Mouse (Mus musculus) midbrain, embryonic 11.5 days (tissue): ENCODE measurements around the gene Pitpnb. TPM values are rescaled to one million over a fixed set of nuclear protein-coding genes. Genes with fewer than 3 reads are reported as not detected.

Experiments
- ATAC-seq: fragments of 200-750 bp; cut with Nextera tagmentation; 2 replicates; pipeline ENCODE4 v1.8.0; 2017; ENCODE audit warnings: moderate TSS enrichment, moderate library complexity; ENCODE audit not compliant: low FRiP score
- DNase-seq: peaks from one replicate; pipeline ENCODE4 v3.0.0; 2015; ENCODE audit warnings: low spot score; ENCODE audit errors: missing footprints
- H3K27ac ChIP-seq: fragments of 300-500 bp; sonication (generic); 2 replicates; pipeline ENCODE4 v1.5.1; 2014; ENCODE audit warnings: low read depth, low read length
- H3K27me3 ChIP-seq: fragments of 300-500 bp; sonication (generic); 2 replicates; pipeline ENCODE4 v1.6.1; 2014; ENCODE audit warnings: mild to moderate bottlenecking, low read length, moderate library complexity, mixed read lengths; ENCODE audit not compliant: control insufficient read depth, insufficient read depth
- H3K36me3 ChIP-seq: fragments of 300-500 bp; sonication (generic); 2 replicates; pipeline ENCODE4 v1.6.1; 2014; ENCODE audit warnings: mild to moderate bottlenecking, low read length, moderate library complexity, mixed read lengths; ENCODE audit not compliant: control insufficient read depth, insufficient read depth
- H3K4me1 ChIP-seq: fragments of 300-500 bp; sonication (generic); 2 replicates; pipeline ENCODE4 v1.6.1; 2014; ENCODE audit warnings: low read length; ENCODE audit not compliant: control insufficient read depth, insufficient read depth
- H3K4me2 ChIP-seq: fragments of 300-500 bp; sonication (generic); 2 replicates; pipeline ENCODE4 v1.6.1; 2014; ENCODE audit warnings: mild to moderate bottlenecking, moderate library complexity
- H3K4me3 ChIP-seq: fragments of 300-500 bp; sonication (generic); 2 replicates; pipeline ENCODE4 v1.5.1; 2014; ENCODE audit warnings: low read depth, low read length
- H3K9ac ChIP-seq: fragments of 300-500 bp; sonication (generic); 2 replicates; pipeline ENCODE4 v1.6.1; 2014; ENCODE audit warnings: low read length
- H3K9me3 ChIP-seq: fragments of 300-500 bp; sonication (generic); 2 replicates; pipeline ENCODE4 v1.6.1; 2016; ENCODE audit warnings: low read length; ENCODE audit not compliant: control insufficient read depth
- WGBS: fragments of 180-500 bp; shearing (Covaris S2); extraction: QIAGEN DNeasy Blood & Tissue Kit; methylation state at CpG from one replicate; pipeline ENCODE4 v1.1.7; 2014; 5-methylcytosine and 5-hydroxymethylcytosine counted together
- polyA plus RNA-seq: library from polyadenylated mRNA; unstranded; fragments of >200 nt; fragmentation: Nextera tagmentation; extraction: Ambion mirVana; gene quantifications from 2 replicates; pipeline ENCODE4 v1.2.1, GENCODE M21; 2014

Pitpnb gene
- polyA plus RNA-seq, 1 experiment from 2014 or later, result 118 TPM

GRCm38 (mm10) chr5:111378126-111378993 is 47.8 kb downstream of the Pitpnb start:
- 78% methylated on average over 7 of the region's 7 CpGs for WGBS
- ATAC-seq (no peak), DNase-seq (no peak)
- H3K4me1 ChIP-seq, result no peaks in the 10 kb centered on the region
- no peaks in the 10 kb centered on the region for H3K9me3 ChIP-seq
- H3K4me3 ChIP-seq, result no peak overlapping the region
- no peaks in the 10 kb centered on the region for H3K27me3 ChIP-seq
- no peak overlapping the region for H3K4me2 ChIP-seq
- H3K27ac ChIP-seq, result no peak overlapping the region
- peaks cover 25% of the 10 kb centered on the region for H3K36me3 ChIP-seq
- no peak overlapping the region for H3K9ac ChIP-seq

- Histone ChIP-seq H3K4me1 (no peaks in the 10 kb centered on the region), H3K9ac (no peak overlapping the region), H3K27ac (no peak overlapping the region), H3K27me3 (no peaks in the 10 kb centered on the region), H3K9me3 (no peaks in the 10 kb centered on the region), H3K4me3 (no peak overlapping the region), H3K4me2 (no peak overlapping the region), H3K36me3 (peaks cover 27% of the 10 kb centered on the region)
- ATAC-seq (no peak), DNase-seq (no peak)
- WGBS, result 78% methylated on average over 5 of the region's 5 CpGs
These were observed 52.8 kb downstream of the Pitpnb start for GRCm38 (mm10) chr5:111383335-111383734.

- Histone ChIP-seq H3K9me3 (no peaks in the 10 kb centered on the region), H3K9ac (no peak overlapping the region), H3K4me1 (peaks cover 25% of the 10 kb centered on the region), H3K4me2 (no peak overlapping the region), H3K27me3 (no peaks in the 10 kb centered on the region), H3K4me3 (no peak overlapping the region), H3K36me3 (peaks cover 12% of the 10 kb centered on the region; the same call in 1 of the 2 replicates), H3K27ac (no peak overlapping the region)
- DNase-seq (no peak), ATAC-seq (no peak)
- 88% methylated on average over 10 of the region's 10 CpGs for WGBS
These were observed 60.3 kb downstream of the Pitpnb start for GRCm38 (mm10) chr5:111390911-111391310.

- no peaks in the 10 kb centered on the region for H3K27me3 ChIP-seq
- ATAC-seq, result no peak
- 78% methylated on average over 6 of the region's 6 CpGs for WGBS
- no peak for DNase-seq
- H3K4me3 ChIP-seq, result no peak overlapping the region
- H3K9ac ChIP-seq, result no peak overlapping the region
- H3K4me1 ChIP-seq, result peaks cover 25% of the 10 kb centered on the region
- H3K27ac ChIP-seq, result no peak overlapping the region
- no peak overlapping the region for H3K4me2 ChIP-seq
- peaks cover 11% of the 10 kb centered on the region; the same call in 1 of the 2 replicates for H3K36me3 ChIP-seq
- no peaks in the 10 kb centered on the region for H3K9me3 ChIP-seq
These were observed 60.9 kb downstream of the Pitpnb start for GRCm38 (mm10) chr5:111391485-111391884.

- Histone ChIP-seq H3K27ac (peak overlapping the region; percentile 40; the same call in 1 of the 2 replicates), H3K36me3 (no peaks in the 10 kb centered on the region), H3K27me3 (no peaks in the 10 kb centered on the region), H3K4me1 (peaks cover 25% of the 10 kb centered on the region), H3K9ac (peak overlapping the region; percentile 42; the same call in 1 of the 2 replicates), H3K9me3 (no peaks in the 10 kb centered on the region), H3K4me2 (peak overlapping the region; percentile 43), H3K4me3 (peak overlapping the region; percentile 10; the same call in 1 of the 2 replicates)
- ATAC-seq, result peak; percentile 78
- DNase-seq, result peak; percentile 97
- WGBS, result 12% methylated on average over 17 of the region's 17 CpGs
These were observed 63.0 kb downstream of the Pitpnb start for GRCm38 (mm10) chr5:111393346-111394197.

- Histone ChIP-seq H3K27me3 (no peaks in the 10 kb centered on the region), H3K4me2 (peak overlapping the region; percentile 43), H3K27ac (no peak overlapping the region; the same call in 1 of the 2 replicates), H3K4me3 (peak overlapping the region; percentile 10; the same call in 1 of the 2 replicates), H3K4me1 (peaks cover 25% of the 10 kb centered on the region), H3K36me3 (no peaks in the 10 kb centered on the region), H3K9me3 (no peaks in the 10 kb centered on the region), H3K9ac (peak overlapping the region; percentile 42; the same call in 1 of the 2 replicates)
- 24% methylated on average over 15 of the region's 15 CpGs for WGBS
- no peak for DNase-seq
- ATAC-seq, result no peak; the same call in 1 of the 2 replicates
These were observed 63.9 kb downstream of the Pitpnb start for GRCm38 (mm10) chr5:111394198-111395053.

- no peak overlapping the region for H3K4me2 ChIP-seq
- H3K27ac ChIP-seq, result no peak overlapping the region
- H3K9ac ChIP-seq, result no peak overlapping the region
- no peaks in the 10 kb centered on the region for H3K27me3 ChIP-seq
- H3K9me3 ChIP-seq, result no peaks in the 10 kb centered on the region
- H3K4me1 ChIP-seq, result peaks cover 25% of the 10 kb centered on the region
- no peak overlapping the region for H3K4me3 ChIP-seq
- H3K36me3 ChIP-seq, result no peaks in the 10 kb centered on the region
- WGBS, result 59% methylated on average over 10 of the region's 10 CpGs
- ATAC-seq, result no peak
- no peak for DNase-seq
These were observed 65.2 kb downstream of the Pitpnb start for GRCm38 (mm10) chr5:111395771-111396170.

- no peaks in the 10 kb centered on the region for H3K36me3 ChIP-seq
- WGBS, result 73% methylated on average over 4 of the region's 4 CpGs
- H3K9me3 ChIP-seq, result no peaks in the 10 kb centered on the region
- DNase-seq (no peak), ATAC-seq (no peak)
- no peak overlapping the region for H3K27ac ChIP-seq
- no peak overlapping the region for H3K9ac ChIP-seq
- H3K4me3 ChIP-seq, result no peak overlapping the region
- peaks cover 25% of the 10 kb centered on the region for H3K4me1 ChIP-seq
- no peaks in the 10 kb centered on the region for H3K27me3 ChIP-seq
- no peak overlapping the region for H3K4me2 ChIP-seq
These were observed 65.6 kb downstream of the Pitpnb start for GRCm38 (mm10) chr5:111396199-111396598.
